Mouse (Mus musculus) hindbrain, embryonic 16.5 days (tissue): ENCODE results near the gene Suv39h1. TPM values are rescaled to one million over a fixed set of nuclear protein-coding genes. Genes with fewer than 3 reads are reported as not detected.
"Not testable (repeated sequence)": the region's sequence is repeated elsewhere in the genome, so short reads cannot be mapped to it uniquely, and the experiment has no call there.

Experiments
- ATAC-seq: fragments of 200-750 bp; cut with Nextera tagmentation; 2 replicates; pipeline ENCODE4 v1.8.0; 2017; ENCODE audit warnings: moderate TSS enrichment, moderate library complexity
- H3K27ac ChIP-seq: fragments of 300-500 bp; sonication (generic); 2 replicates; pipeline ENCODE4 v1.5.1; 2014; ENCODE audit warnings: low read depth, mild to moderate bottlenecking, control low read depth, low read length, moderate library complexity
- H3K27me3 ChIP-seq: fragments of 300-500 bp; sonication (generic); replicated peaks from 2 replicates; pipeline ENCODE4 v1.6.1; 2014; ENCODE audit warnings: low read length; ENCODE audit not compliant: control insufficient read depth, insufficient read depth
- H3K36me3 ChIP-seq: fragments of 300-500 bp; sonication (generic); 2 replicates; pipeline ENCODE4 v1.6.1; 2014; ENCODE audit warnings: mild to moderate bottlenecking, low read length, moderate library complexity, mixed read lengths; ENCODE audit not compliant: control insufficient read depth, insufficient read depth
- H3K4me1 ChIP-seq: fragments of 300-500 bp; sonication (generic); 2 replicates; pipeline ENCODE4 v1.6.1; 2014; ENCODE audit warnings: low read depth, low read length; ENCODE audit not compliant: control insufficient read depth, insufficient read depth
- H3K4me2 ChIP-seq: fragments of 300-500 bp; sonication (generic); 2 replicates; pipeline ENCODE4 v1.6.1; 2014; ENCODE audit warnings: mild to moderate bottlenecking, low read length, control low read depth, moderate library complexity
- H3K4me3 ChIP-seq: fragments of 300-500 bp; sonication (generic); 2 replicates; pipeline ENCODE4 v1.5.1; 2014; ENCODE audit warnings: mild to moderate bottlenecking, low read length, control low read depth, moderate library complexity
- H3K9ac ChIP-seq: fragments of 300-500 bp; sonication (generic); 2 replicates; pipeline ENCODE4 v1.6.1; 2014; ENCODE audit warnings: low read depth, mild to moderate bottlenecking, control low read depth, low read length, moderate library complexity
- H3K9me3 ChIP-seq: fragments of 300-500 bp; sonication (generic); 2 replicates; pipeline ENCODE4 v1.6.1; 2014; ENCODE audit warnings: mild to moderate bottlenecking, low read length, moderate library complexity; ENCODE audit not compliant: control insufficient read depth
- WGBS: fragments of 180-500 bp; shearing (Covaris S2); extraction: QIAGEN DNeasy Blood & Tissue Kit; methylation state at CpG from one replicate; pipeline ENCODE4 v1.1.7; 2014; 5-methylcytosine and 5-hydroxymethylcytosine counted together
- polyA plus RNA-seq: library from polyadenylated mRNA; unstranded; fragments of >200 nt; fragmentation: Nextera tagmentation; extraction: Ambion mirVana; gene quantifications from 2 replicates; pipeline ENCODE4 v1.2.1, GENCODE M21; 2015

Gene Suv39h1
- polyA plus RNA-seq, 1 experiment from 2014 or later: 34.2 TPM

DNA sequence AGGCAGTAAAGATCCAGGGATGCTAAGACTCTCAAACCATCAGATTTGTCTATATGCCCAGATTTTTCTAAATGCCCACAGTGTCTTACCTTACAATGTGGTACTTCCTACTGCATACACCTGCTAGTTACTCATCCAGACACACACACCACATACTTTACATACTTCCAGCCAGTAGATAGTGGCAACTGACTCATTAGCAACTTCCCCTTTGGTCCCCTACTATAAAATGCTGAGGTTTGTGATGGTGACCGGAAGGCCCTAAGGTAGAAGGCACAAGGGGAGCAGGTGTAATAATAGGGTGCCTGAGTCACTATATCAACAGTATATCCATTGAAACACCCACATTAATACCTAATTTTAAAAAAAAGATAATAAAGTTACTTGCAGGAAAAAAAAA is 5.4 kb downstream of the Suv39h1 start:
- no peak overlapping the region for H3K4me3 ChIP-seq
- H3K4me1 ChIP-seq: no peaks in the 10 kb centered on the region; the same call in 1 of the 2 replicates
- no peak overlapping the region for H3K4me2 ChIP-seq
- no peak overlapping the region for H3K27ac ChIP-seq
- no peaks in the 10 kb centered on the region; the same call in 1 of the 2 replicates for H3K9me3 ChIP-seq
- no peak for ATAC-seq
- WGBS: 100% methylated on average over 1 of the region's 1 CpGs
- H3K9ac ChIP-seq: no peak overlapping the region
- no peaks in the 10 kb centered on the region for H3K27me3 ChIP-seq
- H3K36me3 ChIP-seq: peaks cover 4% of the 10 kb centered on the region; the same call in 1 of the 2 replicates

GRCm38 (mm10) chrX:8051044-8051781 is 23.3 kb downstream of the Suv39h1 start:
- not testable (repeated sequence) for H3K9ac ChIP-seq, H3K4me3 ChIP-seq, H3K4me1 ChIP-seq, H3K27ac ChIP-seq, H3K4me2 ChIP-seq, ATAC-seq, H3K36me3 ChIP-seq, H3K9me3 ChIP-seq, H3K27me3 ChIP-seq
- WGBS: 92% methylated on average over 7 of the region's 8 CpGs

GRCm38 (mm10) chrX:8033009-8033408 is 41.6 kb downstream of the Suv39h1 start:
- H3K9ac ChIP-seq: no peak overlapping the region
- no peaks in the 10 kb centered on the region for H3K9me3 ChIP-seq
- no peak for ATAC-seq
- no peaks in the 10 kb centered on the region for H3K27me3 ChIP-seq
- no peaks in the 10 kb centered on the region for H3K4me1 ChIP-seq
- 67% methylated on average over 1 of the region's 1 CpGs for WGBS
- no peaks in the 10 kb centered on the region for H3K36me3 ChIP-seq
- H3K4me2 ChIP-seq: no peak overlapping the region
- H3K4me3 ChIP-seq: no peak overlapping the region
- no peak overlapping the region for H3K27ac ChIP-seq

- Histone ChIP-seq H3K4me2 (no peak overlapping the region), H3K36me3 (no peaks in the 10 kb centered on the region), H3K27me3 (no peaks in the 10 kb centered on the region), H3K9ac (no peak overlapping the region), H3K4me1 (no peaks in the 10 kb centered on the region), H3K4me3 (no peak overlapping the region), H3K27ac (no peak overlapping the region), H3K9me3 (no peaks in the 10 kb centered on the region)
- WGBS: 73% methylated on average over 4 of the region's 4 CpGs
- no peak for ATAC-seq
Observed at GRCm38 (mm10) chrX:8026811-8027210, 47.7 kb downstream of the Suv39h1 start.

GRCm38 (mm10) chrX:8024795-8025194 is 49.8 kb downstream of the Suv39h1 start:
- no peak overlapping the region for H3K4me2 ChIP-seq
- no peaks in the 10 kb centered on the region for H3K4me1 ChIP-seq
- no peak overlapping the region for H3K27ac ChIP-seq
- H3K9me3 ChIP-seq: no peaks in the 10 kb centered on the region
- H3K9ac ChIP-seq: no peak overlapping the region
- no peak for ATAC-seq
- H3K36me3 ChIP-seq: no peaks in the 10 kb centered on the region
- no peaks in the 10 kb centered on the region for H3K27me3 ChIP-seq
- H3K4me3 ChIP-seq: no peak overlapping the region
- 70% methylated on average over 2 of the region's 2 CpGs for WGBS

DNA sequence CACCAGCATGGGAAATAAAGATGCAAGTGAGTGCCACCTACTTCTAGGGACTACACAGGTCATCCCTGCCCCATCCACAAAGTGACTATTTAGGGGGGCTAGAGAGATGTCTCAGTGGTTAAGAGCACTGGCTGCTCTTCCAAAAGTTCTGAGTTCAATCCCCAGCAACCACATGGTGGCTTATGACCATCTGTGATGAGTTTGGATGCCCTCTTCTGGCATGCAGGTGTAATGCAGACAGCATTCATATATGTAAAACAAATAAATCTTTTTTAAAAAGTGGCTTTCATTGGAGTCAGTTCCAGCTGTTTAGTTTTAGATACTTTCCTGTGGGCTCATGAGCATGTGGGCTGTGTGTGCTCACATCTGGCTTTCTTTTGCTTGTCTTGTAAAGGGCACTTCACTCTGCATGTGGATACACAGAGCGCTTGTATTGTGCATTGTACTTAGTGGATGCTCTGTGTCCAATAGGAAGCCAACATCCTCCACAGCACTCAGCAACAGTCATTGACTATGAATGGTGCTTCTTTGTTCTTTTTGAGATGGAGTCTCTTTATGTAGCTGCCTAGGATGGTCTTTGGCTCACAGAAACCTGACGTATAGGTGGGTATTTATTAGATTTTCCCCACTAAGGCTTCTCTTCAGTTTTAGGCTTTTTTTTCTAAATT is 54.3 kb downstream of the Suv39h1 start:
- no peaks in the 10 kb centered on the region for H3K27me3 ChIP-seq
- no peak for ATAC-seq
- no peak overlapping the region for H3K9ac ChIP-seq
- H3K36me3 ChIP-seq: no peaks in the 10 kb centered on the region
- H3K9me3 ChIP-seq: no peaks in the 10 kb centered on the region
- no peak overlapping the region for H3K4me2 ChIP-seq
- 46% methylated on average over 2 of the region's 2 CpGs for WGBS
- H3K4me3 ChIP-seq: no peak overlapping the region
- H3K27ac ChIP-seq: no peak overlapping the region
- H3K4me1 ChIP-seq: no peaks in the 10 kb centered on the region

DNA sequence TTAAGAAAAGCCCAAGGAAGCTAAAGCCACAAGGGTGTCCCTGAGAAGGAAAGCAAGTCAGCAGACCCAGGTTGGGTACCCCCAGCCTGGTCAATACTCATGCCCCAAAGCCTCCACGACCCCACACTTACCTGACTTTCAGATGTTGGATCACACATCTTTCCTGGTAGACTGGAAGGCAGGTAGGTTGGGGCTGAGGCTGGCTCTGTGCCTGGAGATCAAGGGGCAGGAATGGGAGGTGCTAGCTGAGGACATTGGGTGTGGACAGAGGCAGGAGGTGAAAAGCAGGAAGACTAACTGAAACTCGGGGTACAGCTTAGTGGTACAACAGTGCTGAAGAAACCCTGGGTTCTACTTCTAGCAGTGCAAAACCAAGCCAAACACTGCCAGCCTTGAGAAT is 56.3 kb downstream of the Suv39h1 start, which contains the start of gene Glod5:
Gene Glod5, minus strand, starts transcription at position 207 of the 400 bp plus-strand sequence.
- H3K4me2 ChIP-seq: no peak within 1 kb of the TSS
- H3K36me3 ChIP-seq: no peaks in the 10 kb centered on the region
- H3K4me1 ChIP-seq: no peaks in the 10 kb centered on the region
- no peak for ATAC-seq
- H3K9ac ChIP-seq: no peak within 1 kb of the TSS
- no peak within 1 kb of the TSS for H3K27ac ChIP-seq
- WGBS: 77% methylated on average over 2 of the region's 2 CpGs
- no peak within 1 kb of the TSS for H3K4me3 ChIP-seq
- no peaks in the 10 kb centered on the region for H3K9me3 ChIP-seq
- no peaks in the 10 kb centered on the region for H3K27me3 ChIP-seq

DNA sequence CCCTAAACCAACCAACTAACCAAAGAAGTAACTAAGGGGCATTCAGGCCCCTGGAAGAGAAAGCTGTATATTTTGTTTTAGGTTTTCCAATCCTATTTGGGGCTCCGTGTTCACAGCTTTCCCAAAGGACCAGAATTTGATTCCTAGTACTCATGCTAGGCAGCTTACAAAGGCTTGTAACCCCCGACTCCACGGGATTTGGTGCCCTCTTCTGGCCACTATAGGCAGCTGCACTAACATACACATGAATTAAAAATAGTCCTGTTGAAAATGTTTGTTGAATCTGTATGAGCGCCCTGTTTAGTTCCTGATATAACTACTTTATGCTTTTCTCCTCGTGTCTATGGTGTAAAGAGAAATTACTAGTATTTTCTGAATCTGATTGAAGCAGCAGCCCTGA is 57.4 kb downstream of the Suv39h1 start:
- Histone ChIP-seq H3K36me3 (no peaks in the 10 kb centered on the region), H3K27ac (no peak overlapping the region), H3K4me2 (no peak overlapping the region), H3K9ac (no peak overlapping the region), H3K4me1 (no peaks in the 10 kb centered on the region), H3K4me3 (no peak overlapping the region), H3K27me3 (no peaks in the 10 kb centered on the region), H3K9me3 (no peaks in the 10 kb centered on the region)
- no peak for ATAC-seq
- 16% methylated on average over 5 of the region's 5 CpGs for WGBS

DNA sequence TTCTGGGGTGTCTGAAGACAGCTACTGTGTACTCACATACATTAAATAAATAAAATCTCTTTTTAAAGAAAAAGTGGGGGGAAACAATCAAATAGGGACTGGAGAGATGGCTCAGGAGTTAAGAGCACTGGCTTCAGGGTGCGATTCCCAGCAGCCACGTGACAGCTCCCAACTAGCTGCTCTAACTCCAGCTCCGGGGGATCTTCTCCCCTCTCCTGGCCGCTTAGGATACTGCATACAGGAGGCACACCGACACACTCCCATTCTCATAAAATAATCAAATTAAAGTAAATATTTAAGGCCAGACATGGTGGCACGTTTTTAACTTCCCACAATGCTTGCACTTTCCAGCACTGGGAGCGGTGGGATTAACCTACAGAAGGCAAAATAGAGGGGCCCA is 58.9 kb downstream of the Suv39h1 start:
- not testable (repeated sequence) for H3K4me1 ChIP-seq, H3K9me3 ChIP-seq, ATAC-seq, H3K4me3 ChIP-seq, H3K27ac ChIP-seq, H3K4me2 ChIP-seq, H3K36me3 ChIP-seq, H3K9ac ChIP-seq, H3K27me3 ChIP-seq
- WGBS: 24% methylated on average over 7 of the region's 7 CpGs
